Mouse (Mus musculus) MN1 (cell line): Measurements from ENCODE around the gene Olfr62.

Source experiments
- DNase-seq: peaks from one replicate; pipeline ENCODE4 v3.0.0-alpha.2; 2016; ENCODE audit warnings: low spot score

Gene Olfr62

DNA sequence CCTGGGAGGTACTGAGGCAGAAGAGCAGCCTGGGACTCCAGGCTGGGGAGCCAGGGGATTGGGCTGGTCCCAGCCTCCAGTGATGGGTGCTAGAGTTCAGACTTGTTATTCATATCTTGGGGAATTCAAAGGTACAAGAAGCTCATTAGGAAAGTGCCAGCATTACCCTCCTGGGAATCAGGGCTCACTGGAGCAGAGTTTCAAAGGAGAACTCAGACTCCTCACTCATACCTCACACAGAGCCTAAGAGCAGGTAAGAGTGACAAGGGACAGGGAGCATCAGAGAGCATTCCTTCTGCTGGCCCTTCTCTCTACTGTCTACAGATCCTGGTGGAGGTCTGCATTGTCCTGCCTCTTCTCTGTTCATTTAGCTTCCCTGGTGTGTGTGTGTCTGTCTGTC lies at the start of gene Olfr62:
Gene Olfr62 (plus strand): TSS at position 301 of the 400 bp plus-strand sequence.
- DNase-seq = no peak

DNA sequence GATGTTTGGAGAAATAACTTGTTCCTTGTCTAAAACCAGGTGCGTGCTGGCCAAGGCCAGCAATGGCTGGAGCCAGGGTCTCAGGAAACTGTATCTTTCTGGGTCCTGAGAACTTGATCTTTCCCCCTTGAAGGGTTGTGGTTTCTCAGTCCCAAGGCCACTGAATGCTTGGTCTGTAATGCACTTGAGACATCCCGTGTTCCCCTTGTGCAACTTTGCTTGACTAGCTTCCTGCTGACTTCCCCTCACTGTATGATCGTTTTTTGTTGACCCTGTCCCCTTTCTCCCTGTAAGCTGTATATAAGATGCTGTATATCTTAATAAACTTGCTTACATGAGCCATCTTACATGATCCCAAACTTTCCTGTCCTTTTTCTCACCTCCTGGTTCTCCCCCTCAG lies 48.9 kb upstream of the Olfr62 start:
- no peak for DNase-seq

- no peak for DNase-seq
These were observed 46.1 kb upstream of the Olfr62 start for GRCm38 (mm10) chr4:118612619-118613018.

GRCm38 (mm10) chr4:118615412-118615811 lies 43.3 kb upstream of the Olfr62 start:
- DNase-seq = peak; percentile 7

- DNase-seq = peak; percentile 91
These were observed 38.3 kb upstream of the Olfr62 start, which contains the start of the genes Cfap57 and Ebna1bp2 for GRCm38 (mm10) chr4:118620279-118620966. TSS of gene Cfap57 (minus strand) at chr4:118620777. TSS of gene Ebna1bp2 (plus strand) at chr4:118620799.

- no peak for DNase-seq
These were observed 37.8 kb upstream of the Olfr62 start for GRCm38 (mm10) chr4:118620967-118621320.

DNA sequence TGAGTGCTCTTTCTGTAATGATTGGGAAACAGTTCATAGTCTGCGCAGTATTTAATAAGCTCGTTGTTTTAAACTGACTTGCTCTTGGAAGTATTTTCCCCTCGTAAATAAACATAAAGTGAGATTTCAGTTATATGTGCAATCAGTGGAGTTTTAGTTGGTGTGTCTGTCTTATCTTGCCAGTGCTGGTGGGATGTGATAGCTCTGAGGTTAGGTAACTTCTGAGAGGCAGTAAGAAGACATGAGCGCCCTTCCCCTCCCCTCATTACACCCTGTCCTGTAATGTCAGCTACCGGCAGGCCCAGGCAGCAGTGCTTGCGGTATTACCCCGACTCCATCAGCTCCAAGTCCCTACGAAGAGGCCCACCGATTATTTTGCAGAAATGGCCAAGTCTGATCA lies 37.0 kb upstream of the Olfr62 start:
- no peak for DNase-seq

DNA sequence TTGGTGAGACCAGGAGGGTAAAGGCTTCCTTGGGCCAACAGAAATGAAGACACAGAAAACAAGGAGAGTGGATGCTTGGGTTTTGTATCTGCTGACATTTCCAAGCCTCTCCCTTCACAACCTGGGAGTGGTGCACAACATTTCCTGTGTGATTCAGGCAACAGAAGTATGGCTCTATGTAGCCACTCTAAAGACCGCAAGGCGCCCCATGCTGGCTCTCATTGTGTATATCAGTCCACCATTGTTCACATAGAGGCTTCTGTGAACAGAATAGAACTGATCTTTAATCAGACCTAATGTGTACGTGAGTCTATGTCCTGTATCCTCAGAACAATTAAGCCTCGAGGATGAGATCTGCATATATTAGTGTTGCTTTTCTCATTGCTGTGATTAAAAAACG lies 28.5 kb upstream of the Olfr62 start:
- no peak for DNase-seq

GRCm38 (mm10) chr4:118642346-118643190 lies 16.2 kb upstream of the Olfr62 start:
- no peak for DNase-seq

- DNase-seq = no peak
These were observed 13.5 kb upstream of the Olfr62 start for GRCm38 (mm10) chr4:118645234-118645633.

- DNase-seq = no peak
These were observed 28.3 kb downstream of the Olfr62 start for GRCm38 (mm10) chr4:118687086-118687485.

DNA sequence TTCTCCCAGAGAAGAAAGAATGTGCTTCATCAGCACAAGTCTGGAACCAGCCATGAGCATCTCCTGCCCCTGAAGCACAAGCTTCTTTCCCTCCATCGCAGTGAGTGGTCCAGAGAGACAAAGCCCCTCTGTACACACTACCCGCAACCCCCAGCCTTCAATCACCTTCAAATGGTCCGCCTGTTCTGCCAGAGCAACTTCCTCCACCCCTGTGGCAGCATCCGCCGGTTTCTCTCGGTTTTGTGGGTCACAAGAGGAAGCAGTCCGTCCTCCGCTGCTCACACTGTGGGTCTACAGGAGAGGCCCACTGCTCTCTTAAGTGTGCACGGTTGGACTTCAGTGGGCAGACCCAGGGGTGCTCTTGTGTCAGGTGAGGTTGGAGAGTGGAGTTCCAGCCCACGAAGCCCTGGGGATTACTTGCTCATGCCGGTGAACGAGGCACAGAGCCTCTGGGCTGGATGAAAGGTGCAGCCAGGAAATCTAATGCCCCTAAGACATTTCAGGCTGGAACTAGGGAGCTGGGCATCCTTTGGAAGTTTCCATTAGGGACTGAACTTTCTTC lies 33.7 kb downstream of the Olfr62 start, which contains the start of gene Olfr1342:
Gene Olfr1342 (minus strand): TSS at position 345 of the 562 bp plus-strand sequence.
- DNase-seq = no peak

DNA sequence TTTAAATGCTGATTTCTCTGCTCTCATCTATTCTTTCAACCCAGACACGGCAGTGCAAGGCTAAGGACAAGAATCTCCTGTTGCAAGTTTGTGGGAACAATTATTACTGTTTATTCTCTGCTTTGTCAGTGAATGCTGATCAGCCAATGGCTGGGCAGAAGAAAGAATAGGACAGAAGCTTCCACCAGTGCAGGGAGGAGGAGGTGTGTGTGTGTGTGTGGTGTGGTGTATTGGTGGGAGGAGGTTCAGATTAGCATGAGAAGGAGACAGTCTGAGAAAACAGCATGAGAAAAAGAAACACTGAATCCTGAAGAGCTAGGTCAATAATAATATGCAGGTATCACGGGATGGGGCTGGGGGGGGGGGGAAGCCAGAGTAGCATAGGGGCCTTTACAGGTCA lies 35.1 kb downstream of the Olfr62 start:
- DNase-seq = no peak

GRCm38 (mm10) chr4:118703223-118703622 lies 44.5 kb downstream of the Olfr62 start, which contains the start of gene Olfr1341:
TSS of gene Olfr1341 (plus strand) at chr4:118703523.
- no peak for DNase-seq

GRCm38 (mm10) chr4:118708086-118708485 lies 49.3 kb downstream of the Olfr62 start:
- no peak for DNase-seq

DNA sequence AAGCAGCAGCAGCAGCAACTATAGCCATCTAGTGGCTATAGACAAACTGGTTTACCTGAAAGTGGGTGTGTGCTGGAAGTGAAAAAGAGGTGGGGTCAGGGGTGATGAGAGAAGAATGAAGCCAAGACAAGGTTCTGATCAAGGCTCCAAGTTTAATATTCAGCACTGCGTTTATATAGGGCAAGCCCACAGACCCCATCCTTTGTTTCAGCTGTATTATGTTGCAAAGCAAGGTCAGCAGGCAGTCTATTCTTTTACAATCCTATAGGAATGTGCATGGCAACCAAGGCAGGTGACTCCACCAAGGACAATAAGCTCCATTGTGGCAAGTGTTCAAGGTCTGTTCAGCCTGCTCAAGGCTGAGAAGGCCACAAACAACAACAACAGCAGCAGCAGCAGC lies 52.9 kb downstream of the Olfr62 start:
- DNase-seq = no peak
